Mouse (Mus musculus) spleen, adult 2 months (tissue): ENCODE results near the gene Tut1.

ENCODE experiments used
- CTCF ChIP-seq: fragments of 200-500 bp; IDR thresholded peaks from 2 replicates; pipeline ENCODE4 v1.5.1; 2011; ENCODE audit warnings: mild to moderate bottlenecking, inconsistent platforms; ENCODE audit not compliant: insufficient read depth, insufficient read length, insufficient replicate concordance; ENCODE audit errors: extremely low read depth
- POLR2A ChIP-seq: fragments of 200-500 bp; IDR thresholded peaks from 2 replicates; pipeline ENCODE4 v1.6.1; 2011; ENCODE audit warnings: low read depth, low read length, inconsistent platforms

DNA sequence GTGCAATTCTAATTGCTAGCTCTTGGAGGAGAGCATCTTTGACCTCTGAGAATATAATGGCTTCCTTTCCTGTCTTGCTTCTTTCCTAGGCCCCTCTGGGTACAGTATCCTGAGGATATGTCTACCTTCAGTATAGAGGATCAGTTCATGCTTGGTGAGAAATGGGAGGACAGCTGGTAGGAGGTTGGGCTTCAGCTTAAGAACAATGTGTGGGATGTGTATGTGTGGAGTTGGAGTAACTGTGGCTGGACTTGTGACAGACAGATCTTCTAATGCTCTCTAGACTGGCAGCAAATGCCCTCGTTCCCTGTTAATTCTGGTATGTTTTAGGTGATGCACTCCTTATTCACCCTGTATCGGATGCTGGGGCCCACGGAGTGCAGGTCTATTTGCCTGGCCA is 39.4 kb upstream of the Tut1 start:
- no peak for TF ChIP-seq CTCF
- TF ChIP-seq POLR2A: no peak
